Mouse (Mus musculus): Measurements from ENCODE around the gene Gm765. TPM values are rescaled to one million over a fixed set of nuclear protein-coding genes. Genes with fewer than 3 reads are reported as not detected.

Gm765 gene
- polyA plus RNA-seq, 1 experiment from 2014 or later = not detected

DNA sequence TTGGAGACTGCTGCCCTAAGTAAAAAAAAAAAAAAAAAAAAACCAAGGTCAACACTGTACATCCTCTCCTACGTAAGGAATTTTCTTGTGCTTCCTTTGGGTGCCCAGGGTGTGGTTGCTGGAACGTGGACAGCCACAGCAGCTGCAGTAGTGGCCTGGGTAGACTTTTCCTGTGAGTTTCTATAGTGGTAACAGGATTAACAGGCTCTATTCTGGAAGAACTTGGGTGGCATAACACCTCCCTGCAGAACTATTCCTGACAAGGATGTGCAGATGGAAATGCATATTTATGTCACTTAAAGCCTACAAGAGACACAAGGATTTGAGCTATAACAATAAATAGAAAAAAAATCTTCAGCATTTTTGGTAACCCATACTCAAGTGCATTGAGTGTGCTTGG lies 83.5 kb downstream of the Gm765 start:
- Histone ChIP-seq H3K4me3 (ENCODE audit: low read depth, low read length) (no peak overlapping the region), H3K9ac (ENCODE audit: low read length) (no peak overlapping the region), H3K27ac (replicated peaks) (no peak overlapping the region), H3K4me2 (replicated peaks; ENCODE audit: low read depth) (no peak overlapping the region), H3K4me1 (replicated peaks; ENCODE audit: control insufficient read depth, insufficient read depth) (no peaks in the 10 kb centered on the region), H3K27me3 (ENCODE audit: control insufficient read depth, insufficient read depth, low read length) (no peaks in the 10 kb centered on the region), H3K36me3 (ENCODE audit: control insufficient read depth, insufficient read depth, low read length) (no peaks in the 10 kb centered on the region), H3K9me3 (ENCODE audit: control insufficient read depth, low read length) (no peaks in the 10 kb centered on the region)
- TF ChIP-seq CTCF (IDR thresholded peaks at IDR 0.05; ENCODE audit: low read depth) (no peak), EP300 (optimal IDR thresholded peaks at IDR 0.05) (no peak)
- 40% methylated on average over 2 of the region's 2 CpGs for WGBS
- no peak for DNase-seq (ENCODE audit: low spot score)
- no peak for ATAC-seq (ENCODE audit: low FRiP score, low TSS enrichment)

DNA sequence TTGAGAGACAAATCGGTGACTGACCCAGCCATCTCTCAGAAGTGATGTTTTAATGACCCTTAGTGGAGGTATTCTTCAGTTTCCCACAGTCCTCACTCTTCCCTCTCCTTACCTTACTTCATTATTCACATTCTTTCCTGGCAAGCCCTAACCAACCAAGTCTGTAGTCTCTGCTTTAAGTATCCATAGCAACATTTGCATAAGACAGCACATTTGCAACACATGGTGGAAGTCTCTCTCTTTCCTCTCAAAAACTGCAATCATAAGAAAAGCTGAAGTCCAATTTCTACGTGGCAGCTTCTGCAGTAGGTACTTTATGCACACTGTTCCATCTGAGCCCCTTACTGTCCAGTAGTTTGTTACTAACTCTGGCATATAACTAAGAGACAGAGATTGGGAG lies 96.1 kb downstream of the Gm765 start:
- H3K27me3 ChIP-seq (ENCODE audit: control insufficient read depth, insufficient read depth, low read length) = no peaks in the 10 kb centered on the region
- WGBS = 68% methylated on average over 2 of the region's 2 CpGs
- H3K36me3 ChIP-seq (ENCODE audit: control insufficient read depth, insufficient read depth, low read length) = no peaks in the 10 kb centered on the region
- no peak overlapping the region for H3K9ac ChIP-seq (ENCODE audit: low read length)
- ATAC-seq (ENCODE audit: low FRiP score, low TSS enrichment) (no peak), DNase-seq (ENCODE audit: low spot score) (no peak)
- H3K9me3 ChIP-seq (ENCODE audit: control insufficient read depth, low read length) = no peaks in the 10 kb centered on the region
- no peaks in the 10 kb centered on the region for H3K4me1 ChIP-seq (replicated peaks; ENCODE audit: control insufficient read depth, insufficient read depth)
- no peak overlapping the region for H3K4me2 ChIP-seq (replicated peaks; ENCODE audit: low read depth)
- H3K4me3 ChIP-seq (ENCODE audit: low read depth, low read length) = no peak overlapping the region
- H3K27ac ChIP-seq (replicated peaks) = no peak overlapping the region
- TF ChIP-seq EP300 (optimal IDR thresholded peaks at IDR 0.05) (no peak), CTCF (IDR thresholded peaks at IDR 0.05; ENCODE audit: low read depth) (no peak)

DNA sequence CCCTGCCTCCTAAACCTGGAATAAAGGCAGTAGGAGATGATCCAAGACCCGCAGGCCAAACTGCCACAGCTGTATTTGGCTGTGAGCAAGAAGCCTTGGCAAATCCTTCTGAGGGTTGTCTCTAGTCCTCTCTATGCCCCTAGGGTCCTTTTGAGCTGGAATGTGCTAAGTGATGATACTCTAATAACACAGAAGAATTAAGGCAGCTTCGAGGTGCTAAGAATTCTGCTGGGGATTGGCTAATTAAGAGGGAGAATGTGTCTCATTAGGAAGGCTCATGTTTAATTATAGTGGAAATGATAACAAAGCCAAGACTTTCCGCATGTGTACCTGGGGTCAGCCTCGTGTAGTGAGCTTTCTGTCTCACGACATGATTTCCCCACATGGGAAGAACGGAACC lies 99.4 kb downstream of the Gm765 start:
- Histone ChIP-seq H3K27ac (replicated peaks) (no peak overlapping the region), H3K4me1 (replicated peaks; ENCODE audit: control insufficient read depth, insufficient read depth) (no peaks in the 10 kb centered on the region)
- no peak for DNase-seq (ENCODE audit: low spot score)

DNA sequence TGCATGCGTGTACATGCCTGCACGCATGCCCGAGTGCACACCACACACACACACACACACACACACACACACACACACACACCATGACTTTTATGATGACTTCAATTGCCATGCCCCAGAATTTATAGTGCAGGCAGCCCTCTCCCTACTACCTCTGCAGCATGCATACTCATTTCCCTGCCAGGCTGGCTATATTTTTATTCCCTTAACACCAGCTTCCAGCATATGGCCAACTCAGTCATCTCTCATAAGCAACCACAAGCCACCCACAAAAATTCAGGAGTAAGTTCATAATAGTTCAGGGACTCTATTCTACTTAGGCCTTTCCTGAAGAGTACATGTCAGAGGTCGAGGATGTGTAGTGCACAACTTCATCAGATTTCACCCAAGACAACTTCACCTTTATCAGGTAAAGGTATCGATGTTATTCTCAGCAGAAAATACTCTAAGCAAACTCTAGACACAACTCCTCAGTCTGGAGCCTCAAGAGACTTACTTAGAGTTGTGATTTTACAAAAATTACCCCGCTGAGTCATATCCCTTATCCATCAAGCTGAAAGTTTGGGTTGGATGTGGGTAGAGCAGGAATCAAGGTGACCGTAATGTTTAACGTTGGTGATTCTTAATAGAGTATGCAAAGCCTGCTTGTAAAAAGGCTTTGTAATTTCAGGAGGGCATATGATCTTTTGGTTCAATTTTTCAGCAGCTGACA lies 101.8 kb downstream of the Gm765 start:
- TF ChIP-seq EP300 (optimal IDR thresholded peaks at IDR 0.05) = no peak
- no peak for TF ChIP-seq CTCF (IDR thresholded peaks at IDR 0.05; ENCODE audit: low read depth)
- ATAC-seq (ENCODE audit: low FRiP score, low TSS enrichment) (no peak), DNase-seq (ENCODE audit: low spot score) (no peak)
- Histone ChIP-seq H3K9ac (ENCODE audit: low read length) (no peak overlapping the region), H3K27ac (replicated peaks) (no peak overlapping the region), H3K4me2 (replicated peaks; ENCODE audit: low read depth) (no peak overlapping the region), H3K9me3 (ENCODE audit: control insufficient read depth, low read length) (no peaks in the 10 kb centered on the region), H3K36me3 (ENCODE audit: control insufficient read depth, insufficient read depth, low read length) (no peaks in the 10 kb centered on the region), H3K4me1 (replicated peaks; ENCODE audit: control insufficient read depth, insufficient read depth) (no peaks in the 10 kb centered on the region), H3K27me3 (ENCODE audit: control insufficient read depth, insufficient read depth, low read length) (no peaks in the 10 kb centered on the region), H3K4me3 (ENCODE audit: low read depth, low read length) (no peak overlapping the region)
- WGBS = 74% methylated on average over 8 of the region's 8 CpGs

More for the DNA sequence above, 99.4 kb downstream of the Gm765 start:
- H3K4me3 ChIP-seq (ENCODE audit: low read depth, low read length) = no peak overlapping the region
- no peaks in the 10 kb centered on the region for H3K27me3 ChIP-seq (ENCODE audit: control insufficient read depth, insufficient read depth, low read length)
- no peak overlapping the region for H3K9ac ChIP-seq (ENCODE audit: low read length)
- H3K36me3 ChIP-seq (ENCODE audit: control insufficient read depth, insufficient read depth, low read length) = no peaks in the 10 kb centered on the region
- ATAC-seq (ENCODE audit: low FRiP score, low TSS enrichment) = no peak
- H3K4me2 ChIP-seq (replicated peaks; ENCODE audit: low read depth) = no peak overlapping the region
- WGBS = 68% methylated on average over 6 of the region's 6 CpGs
- TF ChIP-seq EP300 (optimal IDR thresholded peaks at IDR 0.05) (no peak), CTCF (IDR thresholded peaks at IDR 0.05; ENCODE audit: low read depth) (no peak)
- H3K9me3 ChIP-seq (ENCODE audit: control insufficient read depth, low read length) = no peaks in the 10 kb centered on the region

DNA sequence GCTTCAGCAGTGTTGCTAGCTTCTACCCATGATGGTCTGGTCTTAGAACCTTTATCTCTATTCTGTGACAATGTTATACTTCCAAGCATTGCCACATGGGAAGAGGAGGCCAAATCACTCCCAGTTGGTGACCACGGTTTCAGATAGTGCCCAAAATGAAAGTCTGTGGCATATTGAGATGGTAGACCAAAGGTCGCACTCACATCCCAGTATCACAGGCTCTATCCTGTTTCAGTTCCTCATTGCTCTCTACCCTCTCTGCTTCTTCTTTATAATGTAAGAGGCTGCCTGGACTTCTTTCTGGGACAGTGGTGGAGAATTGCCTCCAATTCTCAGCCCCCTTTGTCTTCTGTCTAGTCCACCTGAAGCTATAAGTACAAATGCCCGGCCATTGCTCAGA lies 108.5 kb downstream of the Gm765 start:
- DNase-seq (ENCODE audit: low spot score) (no peak), ATAC-seq (ENCODE audit: low FRiP score, low TSS enrichment) (no peak)
- TF ChIP-seq EP300 (optimal IDR thresholded peaks at IDR 0.05) (no peak), CTCF (IDR thresholded peaks at IDR 0.05; ENCODE audit: low read depth) (no peak)
- H3K36me3 ChIP-seq (ENCODE audit: control insufficient read depth, insufficient read depth, low read length) = no peaks in the 10 kb centered on the region
- no peak overlapping the region for H3K4me2 ChIP-seq (replicated peaks; ENCODE audit: low read depth)
- no peak overlapping the region for H3K4me3 ChIP-seq (ENCODE audit: low read depth, low read length)
- H3K9ac ChIP-seq (ENCODE audit: low read length) = no peak overlapping the region
- H3K27me3 ChIP-seq (ENCODE audit: control insufficient read depth, insufficient read depth, low read length) = no peaks in the 10 kb centered on the region
- H3K9me3 ChIP-seq (ENCODE audit: control insufficient read depth, low read length) = no peaks in the 10 kb centered on the region
- 86% methylated on average over 3 of the region's 3 CpGs for WGBS
- H3K27ac ChIP-seq (replicated peaks) = no peak overlapping the region
- H3K4me1 ChIP-seq (replicated peaks; ENCODE audit: control insufficient read depth, insufficient read depth) = no peaks in the 10 kb centered on the region

DNA sequence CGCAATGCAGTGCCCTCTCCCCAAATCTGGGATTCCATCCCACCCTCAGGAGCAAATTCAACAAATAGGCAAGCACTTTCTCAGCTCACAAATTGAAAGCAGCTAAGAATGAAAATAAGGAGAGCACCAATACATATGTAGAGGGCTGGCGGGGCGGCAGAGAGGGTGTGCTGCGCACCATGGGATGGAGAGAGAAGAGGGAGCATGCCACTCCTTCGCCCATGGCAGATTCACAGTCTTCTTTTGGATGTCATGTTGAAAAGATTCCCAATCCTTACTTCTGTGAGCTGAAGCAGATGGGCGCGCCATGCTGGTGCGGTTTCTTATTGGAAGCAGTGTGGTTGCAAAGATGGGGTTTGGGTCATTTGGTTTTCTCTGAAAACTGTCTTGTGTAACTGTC lies 118.6 kb downstream of the Gm765 start:
- ATAC-seq (ENCODE audit: low FRiP score, low TSS enrichment) = no peak
- no peaks in the 10 kb centered on the region for H3K9me3 ChIP-seq (ENCODE audit: control insufficient read depth, low read length)
- H3K27ac ChIP-seq (replicated peaks) = no peak overlapping the region
- H3K4me2 ChIP-seq (replicated peaks; ENCODE audit: low read depth) = no peak overlapping the region
- no peaks in the 10 kb centered on the region for H3K27me3 ChIP-seq (ENCODE audit: control insufficient read depth, insufficient read depth, low read length)
- H3K4me3 ChIP-seq (ENCODE audit: low read depth, low read length) = no peak overlapping the region
- WGBS = 92% methylated on average over 8 of the region's 8 CpGs
- H3K36me3 ChIP-seq (ENCODE audit: control insufficient read depth, insufficient read depth, low read length) = no peaks in the 10 kb centered on the region
- no peaks in the 10 kb centered on the region for H3K4me1 ChIP-seq (replicated peaks; ENCODE audit: control insufficient read depth, insufficient read depth)
- DNase-seq (ENCODE audit: low spot score) = no peak
- no peak overlapping the region for H3K9ac ChIP-seq (ENCODE audit: low read length)
- TF ChIP-seq EP300 (optimal IDR thresholded peaks at IDR 0.05) (no peak), CTCF (IDR thresholded peaks at IDR 0.05; ENCODE audit: low read depth) (no peak)

Measured in stomach, postnatal 0 days (tissue).